Mouse (Mus musculus) frontal cortex, postnatal 36 days (tissue): Measurements from ENCODE around the gene Nsun4.

Experiments
- DNase-seq, 2 experiments: peaks; one replicate each; pipeline ENCODE4 v3.0.0; 2022; ENCODE audit warnings: low spot score in 2 of 2

The Nsun4 gene

GRCm38 (mm10) chr4:116048130-116048920 is 5.4 kb downstream of the Nsun4 start:
- DNase-seq, result no peak

GRCm38 (mm10) chr4:116047681-116048080 is 6.0 kb downstream of the Nsun4 start:
- DNase-seq, result no peak

GRCm38 (mm10) chr4:116046604-116047003 is 7.1 kb downstream of the Nsun4 start:
- no peak for DNase-seq

GRCm38 (mm10) chr4:116042186-116042585 is 11.5 kb downstream of the Nsun4 start:
- no peak for DNase-seq

- no peak for DNase-seq
Measured at GRCm38 (mm10) chr4:116040466-116040865, 13.2 kb downstream of the Nsun4 start.

GRCm38 (mm10) chr4:116033374-116033773 is 20.3 kb downstream of the Nsun4 start:
- DNase-seq, result peak; percentile 39 to 77

- DNase-seq, result no peak
Measured at GRCm38 (mm10) chr4:116032906-116033305, 20.8 kb downstream of the Nsun4 start.

GRCm38 (mm10) chr4:116017902-116018746 is 35.6 kb downstream of the Nsun4 start, which contains the start of gene Faah:
Faah (minus strand) TSS chr4:116017926.
- DNase-seq, result no peak

GRCm38 (mm10) chr4:116017300-116017901 is 36.3 kb downstream of the Nsun4 start:
- peak; percentile 76 to 81 for DNase-seq

- DNase-seq, result no peak
Measured at GRCm38 (mm10) chr4:116016862-116017299, 36.8 kb downstream of the Nsun4 start.

GRCm38 (mm10) chr4:116016396-116016795 is 37.3 kb downstream of the Nsun4 start:
- no peak for DNase-seq

- DNase-seq, result peak; percentile 65 to 68
Measured at GRCm38 (mm10) chr4:116015996-116016395, 37.7 kb downstream of the Nsun4 start.

GRCm38 (mm10) chr4:116015502-116015901 is 38.2 kb downstream of the Nsun4 start:
- DNase-seq, result no peak

- no peak for DNase-seq
Measured at GRCm38 (mm10) chr4:116010186-116010585, 43.5 kb downstream of the Nsun4 start.

GRCm38 (mm10) chr4:116001206-116001605 is 52.5 kb downstream of the Nsun4 start:
- DNase-seq, result no peak

GRCm38 (mm10) chr4:116000671-116001070 is 53.0 kb downstream of the Nsun4 start:
- no peak for DNase-seq

- DNase-seq, result no peak
Measured at GRCm38 (mm10) chr4:115996729-115997128, 56.9 kb downstream of the Nsun4 start.

- DNase-seq, result no peak
Measured at GRCm38 (mm10) chr4:115995376-115995730, 58.3 kb downstream of the Nsun4 start.

- no peak for DNase-seq
Measured at GRCm38 (mm10) chr4:115994662-115995375, 58.9 kb downstream of the Nsun4 start.

- DNase-seq, result no peak
Measured at GRCm38 (mm10) chr4:115989382-115989781, 64.3 kb downstream of the Nsun4 start.

GRCm38 (mm10) chr4:115987858-115988530 is 65.7 kb downstream of the Nsun4 start:
- DNase-seq, result no peak
